Mouse (Mus musculus): ENCODE measurements around the gene Bgn. TPM values are rescaled to one million over a fixed set of nuclear protein-coding genes. Genes with fewer than 3 reads are reported as not detected.

The Bgn gene
- total RNA-seq, 2 experiments from 2014 or later: 303 to 408 TPM

- DNase-seq: peak; percentile 17
Measured at GRCm38 (mm10) chrX:73486920-73487319, 3.5 kb downstream of the Bgn start.

GRCm38 (mm10) chrX:73490186-73490585 is 6.8 kb downstream of the Bgn start:
- DNase-seq: no peak

GRCm38 (mm10) chrX:73490804-73491203 is 7.4 kb downstream of the Bgn start:
- no peak for DNase-seq

GRCm38 (mm10) chrX:73493567-73493966 is 10.2 kb downstream of the Bgn start:
- DNase-seq: peak; percentile 41

GRCm38 (mm10) chrX:73496746-73497145 is 13.3 kb downstream of the Bgn start:
- peak; percentile 37 for DNase-seq

GRCm38 (mm10) chrX:73505130-73505735 is 21.8 kb downstream of the Bgn start:
- no peak for DNase-seq

GRCm38 (mm10) chrX:73506577-73506976 is 23.2 kb downstream of the Bgn start:
- DNase-seq: no peak

GRCm38 (mm10) chrX:73509209-73509608 is 25.8 kb downstream of the Bgn start:
- no peak for DNase-seq

GRCm38 (mm10) chrX:73512904-73513303 is 29.5 kb downstream of the Bgn start:
- DNase-seq: no peak

- DNase-seq: no peak
Measured at GRCm38 (mm10) chrX:73516556-73516955, 33.2 kb downstream of the Bgn start.

- DNase-seq: no peak
Measured at GRCm38 (mm10) chrX:73517060-73517600, 33.7 kb downstream of the Bgn start.

- DNase-seq: no peak
Measured at GRCm38 (mm10) chrX:73520692-73521091, 37.3 kb downstream of the Bgn start.

- DNase-seq: no peak
Measured at GRCm38 (mm10) chrX:73524318-73525222, 41.2 kb downstream of the Bgn start.

- DNase-seq: no peak
Measured at GRCm38 (mm10) chrX:73525223-73526140, 42.1 kb downstream of the Bgn start.

GRCm38 (mm10) chrX:73526410-73526887 is 43.0 kb downstream of the Bgn start:
- peak; percentile 53 for DNase-seq

GRCm38 (mm10) chrX:73537875-73538274 is 54.5 kb downstream of the Bgn start:
- DNase-seq: no peak

GRCm38 (mm10) chrX:73543340-73543739 is 59.9 kb downstream of the Bgn start:
- DNase-seq: no peak

Other genes starting within 250 kb of the Bgn start
- gene Xlr4c, start 240.5 kb upstream of the Bgn start, total RNA-seq (2021): under 1 TPM in 1 of 2 experiments, not detected in 1; 0.80 TPM
- under 1 TPM; 0.38 to 0.45 TPM for gene Xlr3c, start 218.2 kb upstream of the Bgn start, total RNA-seq (2021)
- not detected for gene Xlr5a, start 190.6 kb upstream of the Bgn start, total RNA-seq (2021)
- not detected for gene Xlr5c, start 190.6 kb upstream of the Bgn start, total RNA-seq (2021)
- not detected for gene Gm45015, start 146.8 kb upstream of the Bgn start, total RNA-seq (2021)
- gene Zfp275, start 141.0 kb upstream of the Bgn start, total RNA-seq (2021): 10 to 100 TPM in 1 of 2 experiments, 1 to 10 TPM in 1; 8.5 to 12.8 TPM
- gene Gm18336, start 84.9 kb upstream of the Bgn start, total RNA-seq (2021): not detected
- gene Zfp92, start 72.5 kb upstream of the Bgn start, total RNA-seq (2021): under 1 TPM in 1 of 2 experiments, not detected in 1; 0.05 TPM
- gene Trex2, start 48.3 kb upstream of the Bgn start, total RNA-seq (2021): not detected
- gene Haus7, start 24.6 kb upstream of the Bgn start, total RNA-seq (2021): 10 to 100 TPM; 21.2 to 25.1 TPM
- gene Atp2b3, start 19.5 kb downstream of the Bgn start, total RNA-seq (2021): 1 to 10 TPM; 7.8 to 8.4 TPM
- under 1 TPM; 0.09 to 0.11 TPM for gene Dusp9, start 155.8 kb downstream of the Bgn start, total RNA-seq (2021)
- gene Pnck, start 176.5 kb downstream of the Bgn start, total RNA-seq (2021): 10 to 100 TPM; 13.1 to 15.1 TPM
- gene Slc6a8, start 189.5 kb downstream of the Bgn start, total RNA-seq (2021): 10 to 100 TPM; 48.5 to 50.7 TPM
- 10 to 100 TPM; 75.2 to 80.4 TPM for gene Bcap31, start 232.6 kb downstream of the Bgn start, total RNA-seq (2021)
- gene Abcd1, start 233.0 kb downstream of the Bgn start, total RNA-seq (2021): 10 to 100 TPM; 21.8 to 24.7 TPM

All from gastrocnemius, postnatal 10 days (tissue).